Mouse (Mus musculus) CD4-positive helper T cell, adult 2 months (primary cell): ENCODE data around the gene Trmt10a.

ENCODE experiments used
- DNase-seq: peaks from one replicate; pipeline ENCODE4 v3.0.0-alpha.2; 2012; ENCODE audit warnings: low read depth, missing footprints, low spot score

Gene Trmt10a

DNA sequence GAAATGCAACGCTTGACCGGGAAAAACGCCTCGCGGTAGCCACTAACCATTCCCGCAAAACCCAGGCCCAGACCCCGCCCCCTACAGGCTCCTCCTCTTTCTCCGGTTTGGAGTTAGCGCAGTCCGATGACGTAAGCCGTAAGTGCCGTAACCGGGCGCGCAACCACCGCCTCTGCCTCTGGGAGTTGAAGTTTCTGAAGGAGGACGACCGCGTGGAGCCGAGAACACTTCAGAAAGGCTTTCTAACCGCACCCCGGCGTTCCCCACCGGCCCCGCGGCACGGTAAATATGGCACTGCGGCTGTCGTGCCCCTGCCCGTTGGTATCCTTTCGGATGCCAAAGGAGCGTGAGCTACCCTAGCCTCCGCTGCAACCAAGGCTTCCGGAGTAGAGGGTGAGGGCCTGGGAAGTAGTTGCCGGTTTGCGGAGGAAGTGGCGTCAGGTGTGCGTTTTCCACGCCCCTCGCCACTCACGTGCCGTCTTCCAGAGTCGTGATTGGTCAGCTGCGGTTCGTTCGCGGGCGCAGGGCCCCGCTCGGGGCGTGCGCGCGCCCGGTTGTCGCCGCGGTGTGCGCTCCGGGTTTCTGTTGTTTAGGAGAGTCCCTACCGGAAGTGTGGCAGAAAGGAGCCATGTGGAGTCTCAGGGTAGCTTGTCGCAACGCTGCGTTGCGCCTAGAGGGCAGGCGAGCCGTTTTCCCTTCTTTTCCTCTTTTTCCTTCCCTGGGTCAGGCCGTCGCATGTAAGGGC lies at the start of gene Trmt10a:
Gene Trmt10a, plus strand, starts transcription at position 134 of the 745 bp plus-strand sequence.
- DNase-seq = peak; percentile 100

DNA sequence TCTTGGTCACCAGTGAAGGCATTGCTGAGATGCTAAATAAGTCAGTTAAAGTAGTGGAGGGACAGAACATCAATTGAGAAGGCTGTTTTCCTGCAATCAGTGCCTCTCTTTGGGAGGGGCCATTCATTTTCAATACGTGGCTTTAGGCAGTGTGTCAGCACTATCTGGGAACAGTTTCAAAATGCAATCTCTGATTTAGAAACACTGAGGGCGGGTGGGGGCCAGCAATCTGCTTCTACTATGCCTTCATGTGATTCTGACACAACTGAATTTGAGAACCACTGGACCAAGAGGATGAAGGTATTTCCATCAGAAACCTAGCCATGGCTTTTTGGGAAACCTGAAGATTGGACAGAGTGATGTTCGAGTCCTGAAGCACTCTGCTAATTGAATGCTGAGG lies 47.9 kb upstream of the Trmt10a start:
- no peak for DNase-seq

DNA sequence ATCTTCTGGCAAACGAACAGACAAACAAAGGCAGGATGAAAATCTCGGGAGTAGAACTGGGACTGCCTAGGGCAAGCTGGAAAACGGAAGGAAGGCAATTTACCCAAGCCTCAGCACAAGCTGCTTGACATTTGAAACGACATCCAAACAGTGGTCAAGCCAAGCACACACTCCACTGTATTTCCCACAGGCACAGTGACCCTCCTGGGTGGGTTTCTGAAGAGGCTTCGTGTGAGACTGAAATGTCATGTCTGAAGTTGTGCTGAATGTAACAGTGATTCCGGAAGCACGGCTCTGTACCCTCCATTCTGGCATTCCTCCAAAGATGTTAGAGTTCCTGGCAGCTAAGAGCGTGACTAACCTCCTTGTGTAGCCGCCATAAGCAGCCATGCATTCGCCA lies 47.5 kb upstream of the Trmt10a start:
- DNase-seq = no peak

DNA sequence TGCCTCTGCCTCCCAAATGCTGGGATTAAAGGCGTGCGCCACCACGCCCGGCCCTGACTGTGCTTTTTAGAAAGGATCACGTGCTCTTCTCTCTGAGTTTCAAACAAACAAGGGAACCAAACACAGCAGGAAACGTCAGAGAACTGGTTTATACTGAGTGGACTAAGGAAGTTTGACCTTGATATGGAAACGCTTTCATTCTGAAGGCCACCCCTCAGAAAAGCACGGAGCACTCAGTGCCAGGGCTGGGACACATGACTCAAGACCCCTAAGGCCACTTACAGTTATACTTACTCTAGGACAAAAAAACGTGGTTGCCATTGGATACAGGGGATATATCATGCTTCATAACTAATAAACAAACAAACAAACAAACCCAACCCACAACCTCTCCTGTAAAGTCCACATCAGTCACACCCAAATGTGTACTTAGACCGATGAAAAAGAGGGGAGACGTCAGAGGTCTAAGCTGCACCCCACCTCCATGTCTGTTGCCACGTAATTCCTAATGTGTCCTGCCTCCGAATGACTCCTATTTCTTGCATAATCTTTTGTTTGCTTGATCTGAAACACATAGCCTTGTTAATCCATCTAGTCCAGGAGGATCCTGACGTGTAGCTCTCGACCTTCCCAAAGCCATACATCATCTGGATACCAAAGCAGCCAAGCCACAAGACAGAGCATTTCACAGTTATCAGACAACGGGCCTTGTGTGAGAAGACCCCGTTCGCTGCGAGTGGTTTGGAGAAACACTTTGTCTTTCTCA lies 46.8 kb upstream of the Trmt10a start:
- no peak for DNase-seq

DNA sequence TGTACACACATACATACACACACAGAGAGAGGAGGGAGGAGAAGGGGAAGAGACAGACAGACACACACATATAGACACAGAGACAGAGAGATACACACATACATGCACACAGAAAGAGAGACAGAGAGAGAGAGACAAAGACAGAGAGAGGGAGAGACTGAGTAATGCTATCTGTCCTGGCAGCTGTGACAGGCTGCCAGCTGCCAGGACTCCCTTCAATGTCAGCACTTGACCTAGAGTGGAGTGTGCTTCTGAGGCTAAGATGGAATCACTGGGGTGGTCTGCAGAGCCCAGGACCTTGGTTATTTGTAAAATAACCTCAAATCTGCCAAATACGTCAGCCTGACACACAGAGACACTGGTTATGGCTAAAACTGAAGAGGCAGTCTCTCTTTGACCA lies 45.5 kb upstream of the Trmt10a start:
- no peak for DNase-seq

DNA sequence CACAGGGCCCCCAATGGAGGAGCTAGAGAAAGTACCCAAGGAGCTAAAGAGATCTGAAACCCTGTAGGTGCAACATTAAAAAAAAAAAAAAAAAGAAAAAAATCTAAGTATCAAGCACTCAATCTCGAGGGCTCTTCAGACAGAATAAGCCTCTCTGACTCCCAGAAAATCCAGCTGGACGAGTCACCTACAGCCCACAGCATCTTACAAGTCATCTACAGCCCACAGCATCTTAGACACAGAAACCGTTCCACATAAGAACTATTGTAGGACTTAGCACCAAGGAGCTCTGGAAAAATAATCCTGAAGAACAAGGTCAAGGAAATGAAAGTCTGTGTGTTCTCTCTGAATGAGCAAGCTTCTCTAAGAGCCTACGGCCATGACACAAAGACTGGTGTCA lies 41.3 kb upstream of the Trmt10a start:
- DNase-seq = no peak

DNA sequence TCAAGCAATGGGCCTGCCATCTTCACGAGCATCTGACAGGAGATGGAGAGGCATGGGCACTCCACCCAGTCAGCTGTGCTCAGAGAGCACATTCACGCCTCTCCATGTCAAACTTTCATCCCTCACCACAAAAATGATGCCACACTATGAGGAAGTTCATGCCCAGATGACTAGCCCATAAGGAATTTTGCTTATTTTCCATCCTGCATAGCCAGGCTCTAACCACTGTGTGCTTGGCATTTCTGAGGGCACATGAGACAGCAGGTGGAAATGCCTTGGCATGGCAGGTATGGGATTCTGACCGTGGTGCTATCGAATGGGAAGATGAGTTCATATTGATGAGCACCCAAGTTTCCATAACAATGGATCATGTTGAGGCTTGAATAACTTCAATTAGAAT lies 39.6 kb upstream of the Trmt10a start:
- DNase-seq = no peak

DNA sequence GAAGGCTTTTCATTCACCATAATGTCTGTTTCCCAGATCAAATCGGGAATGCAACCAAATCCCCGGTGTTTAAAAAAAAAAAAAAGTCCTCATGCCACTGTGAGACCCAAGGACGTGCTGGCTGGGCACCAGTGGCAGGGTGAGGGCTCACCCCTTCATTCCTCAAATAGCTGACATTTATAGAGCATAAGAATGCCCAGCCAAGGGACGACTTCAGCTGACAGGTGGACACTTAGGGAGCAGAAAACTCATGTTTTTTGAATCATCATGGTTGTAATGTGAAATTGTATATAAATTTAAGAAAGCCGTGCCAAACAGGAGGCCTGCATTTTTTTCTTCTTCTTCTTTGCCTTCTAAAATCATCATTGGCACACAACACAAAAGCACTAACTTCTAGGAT lies 38.2 kb upstream of the Trmt10a start:
- no peak for DNase-seq

DNA sequence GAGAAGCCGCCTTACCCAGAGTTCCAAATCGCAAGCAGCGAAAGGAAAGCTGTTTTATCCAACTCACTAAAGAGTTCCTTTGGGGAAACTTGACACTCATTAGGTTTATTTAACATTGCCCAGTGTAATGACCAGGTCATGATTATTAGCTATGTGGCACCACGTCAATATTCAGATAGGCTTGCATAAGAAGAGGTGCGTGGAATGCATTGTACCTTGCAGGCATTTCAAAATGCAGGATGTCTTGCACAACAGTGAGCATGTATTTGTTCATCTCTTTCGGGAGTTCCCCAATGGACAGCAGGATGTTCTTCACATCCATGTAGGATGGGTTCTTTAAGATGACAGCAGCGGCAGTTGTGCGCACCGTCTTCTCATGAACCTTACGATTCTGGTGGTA lies 36.4 kb upstream of the Trmt10a start:
- DNase-seq = no peak

DNA sequence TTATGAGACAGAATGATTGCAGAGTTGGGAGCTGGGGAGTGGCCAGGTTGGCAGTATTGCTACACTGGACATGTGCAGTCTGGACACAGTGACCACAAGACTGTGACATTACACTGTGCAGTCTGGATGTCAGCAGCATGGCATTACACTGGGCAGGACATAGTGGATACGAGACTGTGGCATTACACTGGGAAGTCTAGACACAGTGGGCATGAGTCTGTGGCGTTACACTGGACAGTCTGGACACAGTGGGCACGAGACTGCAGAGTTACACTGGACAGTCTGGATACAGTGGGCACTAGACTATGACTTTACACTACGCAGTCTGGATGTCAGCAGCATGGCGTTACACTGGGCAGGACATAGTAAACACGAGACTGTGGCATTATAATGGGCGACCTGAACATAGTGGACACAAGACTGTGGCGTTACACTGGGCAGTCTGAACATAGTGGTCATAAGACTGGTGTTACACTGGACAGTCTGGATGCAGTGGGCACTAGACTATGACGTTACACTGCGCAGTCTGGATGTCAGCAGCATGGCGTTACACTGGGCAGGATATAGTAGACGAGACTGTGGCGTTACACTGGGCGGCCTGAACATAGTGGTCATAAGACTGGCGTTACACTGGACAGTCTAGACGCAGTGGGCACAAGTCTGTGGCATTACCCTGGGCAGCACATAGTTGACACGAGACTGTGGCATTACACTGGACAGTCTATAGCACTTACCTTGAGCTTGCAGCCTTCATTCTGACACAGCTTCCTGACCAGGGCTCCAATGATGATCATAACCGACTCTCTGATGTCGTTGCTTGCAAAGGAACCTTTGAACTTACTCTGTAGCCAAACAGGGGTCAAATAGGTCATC lies 32.1 kb upstream of the Trmt10a start:
- DNase-seq = no peak

DNA sequence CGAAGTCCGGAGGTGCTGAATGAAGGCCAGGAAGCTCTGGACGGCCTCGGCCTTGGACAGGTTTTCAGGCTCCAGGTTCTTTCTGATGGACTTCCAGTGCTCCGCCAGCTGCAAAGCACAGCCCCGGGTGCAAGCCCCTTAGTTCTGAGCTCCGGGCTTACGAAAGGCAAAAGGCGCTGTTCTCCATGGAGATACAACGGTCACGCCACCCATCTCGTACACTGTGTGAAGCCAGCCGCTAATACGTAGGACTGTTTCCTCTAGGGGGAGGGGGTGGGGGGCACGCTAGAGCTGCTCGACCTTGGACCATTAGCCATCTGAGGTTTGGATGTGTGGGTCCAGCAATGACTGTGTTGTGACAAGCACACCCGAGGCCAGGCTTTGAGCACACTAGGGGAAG lies 29.1 kb upstream of the Trmt10a start:
- DNase-seq = no peak

DNA sequence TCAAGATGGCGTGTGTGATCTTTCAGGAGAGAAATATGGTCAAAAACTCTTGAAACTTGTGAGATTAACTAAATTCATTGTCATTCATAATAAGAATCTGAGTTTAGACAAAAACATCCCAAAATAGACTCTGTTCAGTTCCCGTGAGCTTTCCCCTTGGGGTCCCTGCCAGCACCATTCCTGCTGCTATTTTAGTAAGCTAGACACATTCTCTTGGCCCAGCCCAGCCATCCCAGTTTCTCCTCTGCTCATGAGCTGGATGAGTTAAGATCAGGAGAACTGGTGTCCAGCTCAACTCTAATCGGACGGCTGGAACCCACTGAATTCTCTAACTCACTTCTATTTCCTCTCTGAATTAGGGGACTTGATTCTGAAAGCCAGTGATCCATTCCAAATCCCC lies 26.4 kb upstream of the Trmt10a start:
- no peak for DNase-seq

DNA sequence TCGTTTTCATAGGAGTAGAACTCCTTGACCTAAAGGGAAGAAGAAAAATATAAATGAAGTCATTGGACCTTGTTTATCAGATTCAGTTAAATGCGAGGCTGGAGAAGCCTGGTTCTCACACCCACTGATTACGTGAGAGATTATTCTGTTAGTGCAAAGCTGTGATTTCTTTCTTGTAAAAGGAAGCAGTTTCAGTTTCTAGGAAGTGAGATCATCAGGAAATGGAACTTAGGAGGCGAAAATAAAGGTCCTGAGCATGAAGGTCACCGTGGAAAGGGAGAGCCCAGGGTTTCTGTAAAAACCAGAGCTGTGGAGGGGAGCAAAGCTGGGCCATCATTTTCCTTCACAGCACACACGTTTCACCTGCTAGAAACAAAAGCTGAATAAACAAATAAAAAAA lies 24.9 kb upstream of the Trmt10a start:
- no peak for DNase-seq

DNA sequence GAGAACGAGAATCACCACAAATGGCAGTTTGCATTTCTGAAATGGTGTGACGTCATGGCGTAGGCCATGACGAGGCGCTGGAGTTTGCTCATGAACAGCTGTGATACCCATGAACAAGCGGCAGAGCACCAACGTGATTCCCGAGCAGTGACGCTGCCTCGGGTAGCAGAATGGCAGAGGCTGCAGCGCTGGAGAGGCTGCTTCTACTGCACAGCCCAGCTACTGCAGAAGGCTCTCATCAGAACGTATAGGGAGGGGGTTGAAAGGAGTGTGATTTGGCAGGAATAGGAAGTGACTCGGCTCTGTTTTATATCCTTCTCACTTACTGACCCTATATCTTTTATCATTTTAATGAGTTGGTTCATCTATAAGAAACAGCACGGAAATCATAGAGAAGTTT lies 24.4 kb upstream of the Trmt10a start:
- peak; percentile 28 for DNase-seq

DNA sequence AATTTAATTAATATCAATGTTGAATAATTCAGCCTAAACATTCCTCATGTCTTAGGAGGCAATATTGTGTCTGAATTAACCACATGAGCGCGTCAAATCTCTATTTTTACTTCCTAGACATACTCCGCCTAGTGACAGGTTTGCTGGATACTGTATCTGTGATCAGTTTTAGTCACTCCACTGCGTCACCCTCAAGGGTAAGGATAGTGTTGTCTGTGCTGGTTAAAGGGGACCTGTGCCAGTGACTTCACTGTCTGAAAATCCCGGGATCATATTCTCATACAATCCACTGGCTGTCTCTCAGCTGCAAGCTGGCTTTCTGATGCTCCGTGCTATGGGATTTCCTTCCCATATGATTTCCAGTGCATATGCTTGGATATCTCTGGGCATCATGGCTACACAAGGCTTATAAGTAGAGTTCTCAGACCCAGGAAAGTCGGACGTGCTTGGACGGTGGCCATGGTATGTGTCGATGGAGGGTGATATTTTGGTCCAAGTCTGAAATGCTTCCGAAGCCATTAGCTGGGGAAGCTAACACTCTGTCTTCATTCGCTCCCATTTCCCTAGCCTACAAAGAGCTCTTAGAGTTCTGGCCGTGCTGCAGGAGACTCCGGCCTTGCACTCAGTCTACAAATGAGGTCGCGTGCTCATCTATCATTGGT lies 23.7 kb upstream of the Trmt10a start:
- DNase-seq = no peak

DNA sequence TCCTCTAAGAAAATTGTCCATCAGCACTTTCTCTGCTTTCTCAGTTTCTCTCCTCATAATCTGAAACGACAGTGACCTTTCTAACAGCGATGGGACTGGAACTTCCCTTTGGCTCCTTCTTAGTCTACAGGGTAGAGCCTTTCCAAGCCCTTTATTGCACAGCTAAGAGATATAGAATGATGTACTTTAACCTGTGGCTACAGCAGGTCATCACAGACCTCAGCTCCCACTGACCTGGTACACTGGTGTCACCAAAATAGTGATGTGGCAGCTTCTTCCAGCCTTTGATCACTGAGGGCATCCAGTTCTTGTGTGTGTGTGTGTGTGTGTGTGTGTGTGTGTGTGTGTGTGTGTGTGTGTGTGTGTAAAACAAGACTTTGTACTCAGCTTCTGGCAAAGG lies 21.8 kb upstream of the Trmt10a start:
- no peak for DNase-seq

DNA sequence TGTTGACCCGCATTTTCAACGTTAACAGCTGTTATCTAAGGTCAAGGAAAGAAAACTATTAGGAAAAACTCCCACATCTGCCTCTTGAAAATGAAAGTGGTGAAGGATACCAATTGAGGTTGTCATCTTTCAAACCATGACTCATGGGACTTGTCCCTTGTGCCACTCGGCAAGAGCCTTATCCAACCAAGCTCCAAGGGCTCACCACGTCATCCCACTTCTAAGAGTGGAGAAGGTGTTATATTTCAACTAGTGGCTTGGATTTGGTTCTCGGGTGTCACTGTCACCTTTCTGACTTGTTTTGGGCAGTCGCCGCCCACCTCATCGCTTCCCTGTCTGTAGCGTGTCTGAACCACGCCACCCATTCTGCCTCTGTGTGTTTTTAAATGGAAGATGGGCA lies 19.4 kb upstream of the Trmt10a start:
- no peak for DNase-seq

DNA sequence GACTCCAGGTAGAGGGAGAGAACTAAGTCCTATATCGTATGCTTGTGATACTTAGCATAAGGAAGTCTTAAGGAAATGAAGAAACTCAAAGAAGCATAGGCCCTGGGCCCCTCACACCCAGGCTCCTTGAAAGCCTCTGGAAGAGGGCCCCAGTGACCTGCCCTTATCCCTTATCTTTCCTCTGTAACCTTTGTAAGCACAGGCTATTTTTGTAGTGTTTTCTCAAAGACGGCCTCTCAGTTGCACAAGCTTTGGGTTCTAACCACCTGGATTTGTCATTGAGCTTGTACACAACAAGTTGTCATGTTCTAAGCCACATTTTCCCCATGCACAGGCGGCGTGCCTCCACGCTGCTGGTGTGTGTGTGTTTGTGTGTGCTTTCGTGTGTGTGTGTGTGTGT lies 14.1 kb upstream of the Trmt10a start:
- DNase-seq = no peak

DNA sequence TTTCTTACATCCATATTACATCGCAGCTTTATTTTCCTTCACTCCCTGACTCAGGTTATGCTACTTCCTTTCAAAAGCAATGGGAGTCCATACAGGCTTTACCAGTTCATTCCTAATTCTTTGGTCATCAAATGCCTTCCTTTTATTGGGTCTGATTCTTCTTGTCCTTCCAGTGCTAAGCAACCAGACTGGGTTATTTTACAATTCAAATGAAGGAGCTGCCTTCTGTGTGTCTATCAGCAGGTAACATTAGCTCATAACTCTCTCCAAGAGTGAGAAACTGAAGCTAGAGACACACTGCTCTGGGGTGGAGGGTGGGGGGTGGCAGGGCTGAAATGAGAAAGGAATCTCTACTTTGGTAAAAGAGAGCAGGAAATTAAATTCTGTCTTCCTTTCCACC lies 12.6 kb upstream of the Trmt10a start:
- DNase-seq = no peak

DNA sequence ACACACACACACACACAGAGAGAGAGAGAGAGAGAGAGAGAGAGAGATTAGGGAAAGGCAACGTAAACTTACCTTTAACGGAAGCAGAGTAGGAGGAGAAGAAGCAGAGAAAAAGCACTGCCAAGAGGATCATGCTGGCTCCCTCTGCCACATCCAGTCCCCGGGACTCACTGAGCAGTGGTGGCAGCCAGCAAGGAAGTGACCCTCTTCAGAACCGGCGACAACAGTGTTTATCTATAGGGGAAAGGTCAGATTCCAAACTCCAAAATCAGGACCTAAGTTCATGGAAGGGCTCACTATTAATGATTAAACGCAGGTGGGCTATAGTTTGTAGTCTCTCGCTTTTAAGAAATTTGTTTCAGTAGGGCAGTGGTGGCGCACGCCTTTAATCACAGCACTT lies 12.1 kb upstream of the Trmt10a start:
- no peak for DNase-seq

DNA sequence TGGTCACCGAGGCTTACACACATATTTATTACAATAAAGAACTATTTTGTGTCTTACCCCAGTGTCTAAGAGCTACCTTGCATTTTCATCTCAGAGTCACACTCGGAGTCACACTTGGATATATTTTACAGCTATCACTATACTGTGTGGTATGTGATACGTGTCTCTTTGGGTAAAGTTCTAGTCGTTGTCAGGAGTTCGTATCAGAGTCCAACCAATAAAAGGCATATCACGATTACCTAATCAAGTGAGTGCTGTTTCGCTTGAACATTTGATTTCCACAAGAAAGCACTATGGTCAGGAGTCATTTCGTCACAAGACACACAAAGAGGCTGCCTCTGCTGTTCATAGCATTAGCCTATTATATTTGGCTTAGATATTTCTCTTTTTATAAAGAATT lies 9.8 kb upstream of the Trmt10a start:
- DNase-seq = no peak

DNA sequence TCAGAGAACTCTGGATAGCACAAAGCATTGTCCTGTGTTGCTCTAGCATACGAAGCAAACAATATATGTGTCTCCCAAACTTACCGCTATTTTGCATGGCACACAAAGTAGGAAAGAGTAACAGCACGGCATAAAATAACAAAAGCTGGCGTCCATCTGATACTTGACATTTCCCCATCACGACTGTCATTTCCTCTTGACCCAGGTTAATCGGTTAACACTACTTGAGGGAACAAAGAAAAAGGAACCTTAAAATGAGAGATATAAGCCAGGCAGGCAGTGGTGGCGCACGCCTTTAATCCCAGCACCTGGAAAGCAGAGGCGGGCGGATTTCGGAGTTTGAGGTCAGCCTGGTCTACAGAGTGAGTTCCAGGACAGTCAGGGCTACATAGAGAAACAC lies 9.3 kb upstream of the Trmt10a start:
- DNase-seq = no peak
